Mouse (Mus musculus): ENCODE results near the gene Gna12. TPM values are rescaled to one million over a fixed set of nuclear protein-coding genes. Genes with fewer than 3 reads are reported as not detected.

The Gna12 gene
- polyA plus RNA-seq, 1 experiment from 2014 or later = 17.2 TPM

GRCm38 (mm10) chr5:140823386-140823785, 6.8 kb downstream of the Gna12 start:
- Histone ChIP-seq H3K9me3 (ENCODE audit: control insufficient read depth, low read length) (no peaks in the 10 kb centered on the region), H3K4me2 (replicated peaks; ENCODE audit: low read depth, low read length) (no peak overlapping the region), H3K27me3 (ENCODE audit: control insufficient read depth, insufficient read depth, low read length) (no peaks in the 10 kb centered on the region), H3K4me1 (replicated peaks; ENCODE audit: control insufficient read depth, insufficient read depth, low read length) (peaks cover 4% of the 10 kb centered on the region; the same call in 1 of the 2 replicates), H3K9ac (ENCODE audit: low read depth, low read length) (no peak overlapping the region), H3K27ac (ENCODE audit: low read depth, low read length) (no peak overlapping the region), H3K36me3 (ENCODE audit: control insufficient read depth, insufficient read depth, low read length) (no peaks in the 10 kb centered on the region), H3K4me3 (ENCODE audit: low read depth, low read length) (no peak overlapping the region)
- no peak for DNase-seq (ENCODE audit: low spot score)
- WGBS = 94% methylated on average over 2 of the region's 2 CpGs
- no peak for ATAC-seq (ENCODE audit: low FRiP score)

DNA sequence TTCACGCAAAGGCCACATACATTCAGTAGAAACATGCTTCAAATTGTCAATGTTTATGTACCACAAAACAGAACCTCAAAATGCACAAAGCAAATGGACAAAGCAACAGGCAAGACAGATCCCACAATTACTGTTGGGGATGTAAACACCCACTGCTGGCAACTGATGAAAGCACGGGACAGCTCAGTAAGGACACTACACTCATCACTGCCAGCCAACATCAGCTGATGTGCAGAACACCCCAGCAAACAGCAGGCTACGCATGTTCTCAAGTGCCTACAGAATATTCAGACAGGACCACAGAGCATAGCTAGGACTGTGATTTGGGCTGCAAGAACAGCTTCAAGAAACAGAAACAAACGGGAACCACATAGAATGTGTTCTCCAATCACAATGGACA, 8.3 kb downstream of the Gna12 start:
- ATAC-seq (ENCODE audit: low FRiP score) (no peak), DNase-seq (ENCODE audit: low spot score) (no peak)

GRCm38 (mm10) chr5:140820539-140820938, 9.7 kb downstream of the Gna12 start:
- no peak overlapping the region for H3K27ac ChIP-seq (ENCODE audit: low read depth, low read length)
- no peak overlapping the region for H3K9ac ChIP-seq (ENCODE audit: low read depth, low read length)
- H3K27me3 ChIP-seq (ENCODE audit: control insufficient read depth, insufficient read depth, low read length) = no peaks in the 10 kb centered on the region
- no peaks in the 10 kb centered on the region for H3K4me1 ChIP-seq (replicated peaks; ENCODE audit: control insufficient read depth, insufficient read depth, low read length)
- DNase-seq (ENCODE audit: low spot score) = no peak
- no peak overlapping the region for H3K4me2 ChIP-seq (replicated peaks; ENCODE audit: low read depth, low read length)
- no peaks in the 10 kb centered on the region for H3K9me3 ChIP-seq (ENCODE audit: control insufficient read depth, low read length)
- H3K36me3 ChIP-seq (ENCODE audit: control insufficient read depth, insufficient read depth, low read length) = no peaks in the 10 kb centered on the region
- WGBS = 77% methylated on average over 4 of the region's 4 CpGs
- ATAC-seq (ENCODE audit: low FRiP score) = no peak
- H3K4me3 ChIP-seq (ENCODE audit: low read depth, low read length) = no peak overlapping the region

More for the DNA sequence above, 8.3 kb downstream of the Gna12 start:
- Histone ChIP-seq H3K4me2 (replicated peaks; ENCODE audit: low read depth, low read length) (no peak overlapping the region), H3K4me3 (ENCODE audit: low read depth, low read length) (no peak overlapping the region), H3K9me3 (ENCODE audit: control insufficient read depth, low read length) (no peaks in the 10 kb centered on the region), H3K9ac (ENCODE audit: low read depth, low read length) (no peak overlapping the region), H3K27me3 (ENCODE audit: control insufficient read depth, insufficient read depth, low read length) (no peaks in the 10 kb centered on the region), H3K4me1 (replicated peaks; ENCODE audit: control insufficient read depth, insufficient read depth, low read length) (0 out of 2 replicates have a peak, but pooled peaks cover 2% of the 10 kb centered on the region), H3K36me3 (ENCODE audit: control insufficient read depth, insufficient read depth, low read length) (no peaks in the 10 kb centered on the region), H3K27ac (ENCODE audit: low read depth, low read length) (no peak overlapping the region)
- WGBS = 93% methylated on average over 4 of the region's 4 CpGs

DNA sequence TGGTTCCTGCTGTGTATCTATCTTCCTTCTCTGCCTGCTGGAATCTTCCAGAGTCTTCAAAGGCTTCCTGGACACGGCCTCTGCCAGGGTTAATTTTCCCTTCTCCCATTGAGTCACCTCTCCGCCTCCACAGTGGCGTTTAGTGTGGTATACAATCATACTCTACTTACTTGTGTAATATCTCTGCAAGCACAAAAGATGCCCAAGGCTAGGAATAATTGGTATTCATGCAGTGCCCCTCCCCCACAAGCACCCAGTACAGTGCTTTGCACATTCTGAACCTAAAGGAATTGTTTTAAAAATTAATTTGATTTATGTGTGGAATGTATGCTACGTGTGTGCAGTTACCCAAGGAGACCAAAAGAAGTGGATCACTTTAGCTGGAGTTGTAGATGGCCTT, 10.6 kb downstream of the Gna12 start:
- Histone ChIP-seq H3K27me3 (ENCODE audit: control insufficient read depth, insufficient read depth, low read length) (no peaks in the 10 kb centered on the region), H3K27ac (ENCODE audit: low read depth, low read length) (no peak overlapping the region), H3K9ac (ENCODE audit: low read depth, low read length) (no peak overlapping the region), H3K4me3 (ENCODE audit: low read depth, low read length) (no peak overlapping the region), H3K36me3 (ENCODE audit: control insufficient read depth, insufficient read depth, low read length) (no peaks in the 10 kb centered on the region), H3K9me3 (ENCODE audit: control insufficient read depth, low read length) (no peaks in the 10 kb centered on the region), H3K4me1 (replicated peaks; ENCODE audit: control insufficient read depth, insufficient read depth, low read length) (no peaks in the 10 kb centered on the region; the same call in 1 of the 2 replicates), H3K4me2 (replicated peaks; ENCODE audit: low read depth, low read length) (no peak overlapping the region)
- DNase-seq (ENCODE audit: low spot score) (no peak), ATAC-seq (ENCODE audit: low FRiP score) (no peak)
- WGBS = 77% methylated on average over 4 of the region's 4 CpGs

DNA sequence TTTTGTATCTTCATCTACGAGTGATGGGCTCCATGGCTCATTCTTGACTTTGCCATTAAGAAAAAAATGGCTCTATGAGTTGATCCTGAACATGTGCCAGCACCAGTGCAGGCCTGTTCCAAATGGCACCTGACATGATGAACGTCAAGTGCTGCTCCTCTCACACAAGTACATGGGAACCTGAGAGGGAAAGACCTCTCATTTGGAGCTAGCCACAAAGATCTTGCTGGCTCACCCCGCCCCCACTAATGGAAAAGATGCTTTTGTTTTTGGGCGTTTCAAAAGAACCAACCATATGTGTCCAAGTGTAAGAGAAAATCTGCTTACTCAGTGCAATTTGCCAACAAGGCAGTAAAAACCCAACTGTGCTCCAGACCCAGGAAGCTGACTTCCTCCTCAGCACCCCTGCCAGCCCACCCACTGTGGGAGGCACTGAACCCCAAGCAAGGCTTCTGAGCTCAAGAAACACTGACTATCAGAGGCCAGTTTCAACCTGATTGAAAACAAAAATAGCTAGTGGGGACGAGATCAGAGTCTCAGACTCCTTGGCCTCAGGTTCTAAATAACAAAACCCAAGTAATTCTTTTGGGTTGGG, 11.7 kb downstream of the Gna12 start:
- peaks cover 2% of the 10 kb centered on the region; the same call in 1 of the 2 replicates for H3K4me1 ChIP-seq (replicated peaks; ENCODE audit: control insufficient read depth, insufficient read depth, low read length)
- no peaks in the 10 kb centered on the region for H3K27me3 ChIP-seq (ENCODE audit: control insufficient read depth, insufficient read depth, low read length)
- 81% methylated on average over 5 of the region's 5 CpGs for WGBS
- H3K4me3 ChIP-seq (ENCODE audit: low read depth, low read length) = no peak overlapping the region
- no peak overlapping the region for H3K27ac ChIP-seq (ENCODE audit: low read depth, low read length)
- ATAC-seq (ENCODE audit: low FRiP score) (no peak), DNase-seq (ENCODE audit: low spot score) (no peak)
- no peak overlapping the region for H3K9ac ChIP-seq (ENCODE audit: low read depth, low read length)
- no peak overlapping the region for H3K4me2 ChIP-seq (replicated peaks; ENCODE audit: low read depth, low read length)
- H3K9me3 ChIP-seq (ENCODE audit: control insufficient read depth, low read length) = no peaks in the 10 kb centered on the region
- no peaks in the 10 kb centered on the region for H3K36me3 ChIP-seq (ENCODE audit: control insufficient read depth, insufficient read depth, low read length)

DNA sequence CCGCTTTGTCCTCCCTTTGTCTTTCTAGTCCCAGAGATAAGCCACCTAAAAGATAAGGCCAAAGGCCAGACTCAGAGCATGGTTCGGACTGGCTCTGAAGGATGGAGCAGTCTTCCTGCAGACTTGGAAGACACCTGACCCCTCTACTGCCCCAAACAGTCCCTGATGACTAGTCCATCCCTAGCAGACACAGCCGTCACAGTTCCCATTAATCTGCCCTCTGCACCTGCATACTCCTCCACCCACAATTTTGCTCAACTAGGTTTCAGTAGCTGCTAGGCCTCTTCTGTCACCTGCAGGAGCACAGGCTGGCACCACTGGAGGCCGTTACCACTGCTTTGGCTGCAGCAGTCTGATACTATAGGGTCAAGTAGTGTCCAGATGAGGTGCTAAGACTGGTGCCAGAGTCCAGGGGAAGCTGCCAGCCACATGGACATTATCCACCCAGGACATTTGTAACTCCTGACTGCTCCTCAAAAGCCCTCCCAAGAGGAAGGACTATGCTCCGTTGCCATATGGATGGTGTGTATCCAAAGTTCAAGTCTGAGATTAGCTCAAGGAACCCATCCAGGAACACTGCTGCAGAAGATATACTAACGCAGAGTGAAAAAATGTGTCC, 13.2 kb downstream of the Gna12 start:
- DNase-seq (ENCODE audit: low spot score) = no peak
- no peaks in the 10 kb centered on the region for H3K36me3 ChIP-seq (ENCODE audit: control insufficient read depth, insufficient read depth, low read length)
- H3K9ac ChIP-seq (ENCODE audit: low read depth, low read length) = no peak overlapping the region
- no peak overlapping the region for H3K4me3 ChIP-seq (ENCODE audit: low read depth, low read length)
- no peak overlapping the region for H3K27ac ChIP-seq (ENCODE audit: low read depth, low read length)
- peaks cover 2% of the 10 kb centered on the region; the same call in 1 of the 2 replicates for H3K4me1 ChIP-seq (replicated peaks; ENCODE audit: control insufficient read depth, insufficient read depth, low read length)
- no peaks in the 10 kb centered on the region for H3K9me3 ChIP-seq (ENCODE audit: control insufficient read depth, low read length)
- no peaks in the 10 kb centered on the region for H3K27me3 ChIP-seq (ENCODE audit: control insufficient read depth, insufficient read depth, low read length)
- H3K4me2 ChIP-seq (replicated peaks; ENCODE audit: low read depth, low read length) = no peak overlapping the region
- no peak for ATAC-seq (ENCODE audit: low FRiP score)
- WGBS = 92% methylated on average over 6 of the region's 6 CpGs

GRCm38 (mm10) chr5:140816008-140816407, 14.2 kb downstream of the Gna12 start:
- 90% methylated on average over 3 of the region's 3 CpGs for WGBS

GRCm38 (mm10) chr5:140815059-140815728, 15.0 kb downstream of the Gna12 start:
- no peaks in the 10 kb centered on the region for H3K9me3 ChIP-seq (ENCODE audit: control insufficient read depth, low read length)
- 32% methylated on average over 9 of the region's 9 CpGs for WGBS
- ATAC-seq (ENCODE audit: low FRiP score) (no peak), DNase-seq (ENCODE audit: low spot score) (no peak)
- H3K4me3 ChIP-seq (ENCODE audit: low read depth, low read length) = no peak overlapping the region
- no peak overlapping the region; the same call in 1 of the 2 replicates for H3K27ac ChIP-seq (ENCODE audit: low read depth, low read length)
- H3K4me1 ChIP-seq (replicated peaks; ENCODE audit: control insufficient read depth, insufficient read depth, low read length) = peaks cover 2% of the 10 kb centered on the region; the same call in 1 of the 2 replicates
- H3K9ac ChIP-seq (ENCODE audit: low read depth, low read length) = no peak overlapping the region
- H3K27me3 ChIP-seq (ENCODE audit: control insufficient read depth, insufficient read depth, low read length) = no peaks in the 10 kb centered on the region
- H3K36me3 ChIP-seq (ENCODE audit: control insufficient read depth, insufficient read depth, low read length) = no peaks in the 10 kb centered on the region
- no peak overlapping the region for H3K4me2 ChIP-seq (replicated peaks; ENCODE audit: low read depth, low read length)

More at GRCm38 (mm10) chr5:140816008-140816407, 14.2 kb downstream of the Gna12 start:
- Histone ChIP-seq H3K27ac (ENCODE audit: low read depth, low read length) (no peak overlapping the region), H3K4me2 (replicated peaks; ENCODE audit: low read depth, low read length) (no peak overlapping the region), H3K36me3 (ENCODE audit: control insufficient read depth, insufficient read depth, low read length) (no peaks in the 10 kb centered on the region), H3K4me1 (replicated peaks; ENCODE audit: control insufficient read depth, insufficient read depth, low read length) (peaks cover 2% of the 10 kb centered on the region; the same call in 1 of the 2 replicates), H3K27me3 (ENCODE audit: control insufficient read depth, insufficient read depth, low read length) (no peaks in the 10 kb centered on the region), H3K9me3 (ENCODE audit: control insufficient read depth, low read length) (no peaks in the 10 kb centered on the region), H3K4me3 (ENCODE audit: low read depth, low read length) (no peak overlapping the region), H3K9ac (ENCODE audit: low read depth, low read length) (no peak overlapping the region)
- DNase-seq (ENCODE audit: low spot score) = no peak
- no peak for ATAC-seq (ENCODE audit: low FRiP score)

All from hindbrain, embryonic 11.5 days (tissue).